Mouse (Mus musculus) lung, postnatal 0 days (tissue): ENCODE data around the gene Tspan9.

ENCODE experiments used
- CTCF ChIP-seq: IDR thresholded peaks from 2 replicates; pipeline ENCODE4 v1.5.1; 2016; ENCODE audit warnings: antibody characterized with exemption, mild to moderate bottlenecking
- EP300 ChIP-seq: IDR thresholded peaks from 2 replicates; pipeline ENCODE4 v1.6.1; 2016; ENCODE audit warnings: antibody characterized with exemption, mild to moderate bottlenecking, control low read depth

DNA sequence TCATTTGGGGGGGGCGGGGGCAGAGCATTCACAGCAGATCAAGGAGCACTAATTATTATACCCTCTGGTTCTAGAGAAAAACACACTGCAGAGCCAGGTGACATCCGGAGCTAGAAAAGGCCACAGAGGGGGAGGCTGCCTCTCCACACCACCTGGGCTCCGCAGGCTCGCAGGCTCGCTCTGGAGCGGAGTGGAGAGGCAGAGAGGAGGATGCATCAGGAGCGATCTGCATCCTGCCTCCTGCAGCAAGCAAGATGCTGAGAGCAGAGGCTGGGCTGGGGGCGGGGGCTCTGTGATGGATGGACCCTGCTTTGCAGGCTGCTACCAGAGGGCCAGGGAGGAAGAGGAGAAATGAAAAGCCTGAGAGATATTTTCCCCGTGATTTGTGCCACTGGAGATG is 84.8 kb downstream of the Tspan9 start:
- no peak for TF ChIP-seq CTCF
- no peak for TF ChIP-seq EP300
